Mouse (Mus musculus): Measurements from ENCODE around the gene Rpl36-ps4.

Rpl36-ps4 gene

DNA sequence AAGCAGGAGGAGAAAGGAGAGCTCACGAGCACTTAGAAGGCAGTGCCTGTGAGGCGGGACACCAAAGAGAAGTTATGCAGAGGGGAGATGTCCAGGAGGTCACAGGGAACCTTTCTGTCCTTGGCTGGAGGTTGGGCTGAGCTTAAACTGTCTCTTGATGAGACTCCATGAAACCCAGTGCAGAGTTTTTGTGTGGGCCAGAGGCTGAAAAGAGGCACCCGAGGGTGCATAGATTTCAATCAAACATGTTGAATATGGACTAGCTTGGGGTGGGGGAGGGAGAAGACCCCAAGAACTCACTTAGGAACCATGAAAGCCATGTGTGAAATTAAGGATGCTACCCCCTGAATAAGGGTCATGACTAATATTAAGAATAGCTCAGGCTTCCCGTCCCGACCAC, at the start of gene Rpl36-ps4:
Gene Rpl36-ps4 (plus strand): TSS at position 301 of the 400 bp plus-strand sequence.
- in situ Hi-C loops (cut with MboI): no loop called here

DNA sequence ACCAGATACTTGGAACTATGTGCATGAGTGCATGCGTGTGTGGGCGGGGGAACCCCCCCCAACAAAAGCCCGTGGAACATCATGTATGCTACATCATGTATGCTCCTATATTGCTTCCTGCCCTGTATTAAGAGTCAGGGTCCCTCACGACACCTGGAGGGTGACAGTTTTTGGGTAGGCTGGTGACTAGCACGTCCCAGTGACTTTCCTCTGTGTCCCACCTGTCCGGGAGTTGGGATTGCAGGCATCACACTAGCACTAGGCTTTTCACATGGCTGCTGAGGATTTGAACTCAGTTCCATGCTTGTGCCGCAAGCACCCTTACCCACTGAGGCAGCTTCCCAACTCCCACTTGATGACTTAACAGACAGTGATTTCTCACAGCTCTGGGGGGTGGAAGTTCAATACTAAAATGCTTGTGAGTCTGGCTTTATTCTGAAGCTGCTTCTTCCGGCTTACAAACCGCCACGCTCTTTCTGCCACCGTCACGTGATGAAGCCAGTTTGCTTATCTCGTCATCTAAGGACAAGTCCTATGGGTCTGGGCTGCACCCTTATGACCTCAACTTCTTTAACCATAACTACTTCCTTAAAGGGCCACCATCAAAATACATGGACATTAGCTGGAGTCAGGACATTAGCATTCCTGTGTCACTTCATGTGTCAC, 49.2 kb upstream of the Rpl36-ps4 start:
- in situ Hi-C loops (cut with MboI): no loop called here

DNA sequence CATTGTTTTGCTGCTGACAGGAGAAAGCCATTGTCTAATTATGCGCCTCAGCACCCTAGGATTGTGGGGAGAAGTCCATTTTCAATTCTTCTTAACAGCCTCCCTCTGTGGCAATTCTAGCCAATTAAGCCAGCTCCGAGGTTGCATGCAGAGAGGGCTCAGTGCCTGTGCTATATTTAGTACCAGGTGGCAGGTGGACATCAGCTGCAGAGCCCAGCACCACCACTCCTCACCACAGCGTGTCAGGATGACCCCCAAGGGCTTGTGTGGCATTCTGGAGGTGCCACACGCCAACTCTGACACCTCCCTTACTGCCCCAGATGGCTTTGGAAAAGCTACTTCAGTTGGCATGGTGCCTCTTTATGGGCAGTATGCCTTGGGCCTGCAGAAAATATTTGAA, 48.5 kb upstream of the Rpl36-ps4 start:
- in situ Hi-C loops (cut with MboI): no loop called here

DNA sequence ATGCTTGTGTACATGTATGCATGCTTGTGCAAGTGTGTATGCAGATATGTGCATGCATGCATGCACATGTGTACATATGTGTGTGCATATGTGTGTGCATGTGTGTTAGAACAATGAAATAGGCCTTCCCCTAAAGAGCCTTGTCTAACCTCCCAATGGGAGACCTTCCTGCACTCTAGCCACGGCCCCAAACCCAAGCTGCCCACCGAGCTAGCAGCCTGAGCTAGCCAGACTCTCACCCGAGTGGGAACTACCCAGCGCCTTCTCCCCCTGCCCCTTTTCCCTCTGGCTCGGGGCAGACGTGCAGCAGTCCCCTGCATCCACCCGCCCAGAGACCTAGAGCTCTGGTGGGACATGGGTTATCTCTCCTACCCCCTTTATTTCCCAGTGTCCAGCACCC, 47.3 kb upstream of the Rpl36-ps4 start:
- in situ Hi-C loops (cut with MboI): no loop called here

DNA sequence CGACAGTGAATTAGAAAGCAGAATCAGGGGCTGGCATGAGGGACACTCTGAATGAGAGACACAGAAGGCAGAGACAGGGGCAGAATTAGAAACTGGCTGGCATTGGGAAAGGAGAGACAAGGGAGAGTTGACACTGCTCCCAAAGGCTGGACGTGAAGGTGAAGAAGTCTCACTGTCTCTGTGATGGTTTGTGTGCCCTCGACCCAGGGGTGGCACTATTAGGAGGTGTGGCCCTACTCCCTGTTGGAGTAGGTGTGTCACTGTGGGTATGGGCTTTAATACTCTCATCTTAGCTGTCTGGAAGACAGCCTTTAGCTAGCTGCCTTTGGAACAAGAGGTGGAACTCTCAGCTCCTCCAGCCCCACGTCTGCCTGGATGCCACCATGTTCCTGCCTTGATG, 46.8 kb upstream of the Rpl36-ps4 start:
- in situ Hi-C loops (cut with MboI): no loop called here

DNA sequence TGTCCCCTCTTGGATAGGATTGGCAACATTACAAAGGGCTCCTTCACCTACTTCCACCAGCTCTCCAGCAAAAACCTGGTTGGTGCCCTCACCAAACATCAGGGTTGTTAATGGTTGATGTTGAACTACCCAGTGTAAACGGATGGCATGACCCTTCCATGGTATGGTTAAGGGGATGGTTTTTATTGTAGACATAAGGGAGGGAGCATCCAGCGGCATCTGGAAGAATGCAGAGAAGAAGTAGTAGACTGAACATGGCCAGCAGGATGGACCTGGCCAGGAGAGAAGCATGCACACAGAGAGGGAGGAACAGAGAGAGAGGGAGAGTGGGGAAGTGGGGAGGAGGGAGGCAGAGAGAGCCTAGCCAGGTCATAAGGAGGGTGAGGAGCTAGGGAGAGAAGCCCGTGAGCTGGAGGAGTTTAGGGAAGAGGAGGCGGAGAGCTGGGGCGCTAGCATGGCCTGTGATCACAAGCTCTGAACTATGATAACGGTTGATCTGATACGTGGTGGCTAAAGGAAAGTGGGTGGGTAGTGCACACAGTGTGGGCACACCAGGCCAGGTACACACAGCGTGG, 45.3 kb upstream of the Rpl36-ps4 start:
- in situ Hi-C loops (cut with MboI): no loop called here

DNA sequence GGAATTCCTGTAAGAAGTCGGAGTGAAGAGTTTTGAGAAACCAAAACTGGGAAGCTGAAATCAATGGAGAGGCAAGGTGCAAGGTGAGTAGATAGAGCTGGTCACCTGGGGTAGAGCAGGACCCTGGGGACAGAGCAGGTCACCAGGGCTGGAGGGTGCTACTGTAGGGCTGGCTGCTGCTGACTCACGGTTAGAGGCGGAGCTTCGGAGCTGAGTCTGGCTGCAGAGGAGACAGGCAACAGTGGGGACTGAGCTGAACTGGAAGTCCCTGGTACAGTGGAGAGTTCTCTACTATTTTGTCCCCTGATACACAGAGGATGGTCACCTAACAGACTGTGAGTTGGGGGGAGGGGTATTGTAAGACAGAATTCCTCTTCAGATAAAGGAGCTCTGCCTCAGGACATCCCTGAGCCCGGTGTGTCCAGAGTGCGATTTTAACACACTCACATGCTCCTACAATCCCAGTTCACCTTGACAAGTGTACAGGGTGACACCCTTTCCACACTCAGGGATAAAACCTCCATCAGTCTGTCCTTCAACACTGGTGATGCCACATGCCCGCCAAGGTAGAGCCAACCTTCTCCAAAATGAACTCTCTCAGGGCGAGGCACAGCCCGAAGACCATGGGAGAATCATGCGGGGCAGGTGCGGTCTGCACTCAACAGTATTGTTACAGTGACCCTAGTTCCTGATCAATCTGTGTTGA, 44.3 kb upstream of the Rpl36-ps4 start:
- in situ Hi-C loops (cut with MboI): no loop called here

DNA sequence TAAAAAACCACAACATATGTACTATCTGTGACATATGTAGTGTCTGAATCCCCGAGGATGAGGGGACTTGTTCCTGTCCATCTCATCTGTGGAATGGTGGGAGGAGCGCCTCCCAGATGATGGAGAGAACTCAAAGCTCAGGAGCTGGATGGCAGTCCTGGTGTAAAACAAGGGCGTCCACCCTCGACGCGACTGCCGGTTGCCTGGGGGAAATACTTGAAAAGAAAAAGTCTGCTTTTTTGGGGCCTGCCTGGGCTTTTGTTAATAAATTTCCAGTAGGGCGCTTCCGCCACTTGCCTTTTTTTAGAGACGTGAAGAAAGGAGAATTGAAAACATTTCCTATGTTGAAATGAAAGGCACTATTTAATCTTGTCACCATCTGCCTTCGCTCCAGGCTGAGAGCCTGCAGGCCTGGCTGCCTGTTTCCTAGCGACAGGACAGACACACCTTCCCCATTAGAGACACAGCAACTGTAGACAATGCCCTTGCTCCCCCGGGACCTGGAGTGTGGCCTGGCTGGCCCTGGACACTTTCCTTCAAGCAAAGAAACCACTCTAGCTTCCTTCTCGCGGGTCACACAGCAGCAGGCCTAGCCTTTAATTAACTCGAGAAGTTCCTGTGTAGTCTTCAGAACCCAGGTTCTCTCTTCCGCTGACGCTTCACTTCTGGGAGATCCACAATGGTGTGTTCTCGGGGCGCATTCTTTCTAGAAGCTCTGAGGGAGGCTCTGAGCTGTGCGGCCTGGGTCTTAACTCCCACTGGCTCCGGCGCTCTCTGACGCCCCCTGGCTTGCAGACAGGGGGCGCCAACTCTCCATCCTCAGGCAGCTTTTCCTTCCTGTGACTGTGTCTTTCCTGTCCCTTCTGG, 43.3 kb upstream of the Rpl36-ps4 start:
- in situ Hi-C loops (cut with MboI): no loop called here

DNA sequence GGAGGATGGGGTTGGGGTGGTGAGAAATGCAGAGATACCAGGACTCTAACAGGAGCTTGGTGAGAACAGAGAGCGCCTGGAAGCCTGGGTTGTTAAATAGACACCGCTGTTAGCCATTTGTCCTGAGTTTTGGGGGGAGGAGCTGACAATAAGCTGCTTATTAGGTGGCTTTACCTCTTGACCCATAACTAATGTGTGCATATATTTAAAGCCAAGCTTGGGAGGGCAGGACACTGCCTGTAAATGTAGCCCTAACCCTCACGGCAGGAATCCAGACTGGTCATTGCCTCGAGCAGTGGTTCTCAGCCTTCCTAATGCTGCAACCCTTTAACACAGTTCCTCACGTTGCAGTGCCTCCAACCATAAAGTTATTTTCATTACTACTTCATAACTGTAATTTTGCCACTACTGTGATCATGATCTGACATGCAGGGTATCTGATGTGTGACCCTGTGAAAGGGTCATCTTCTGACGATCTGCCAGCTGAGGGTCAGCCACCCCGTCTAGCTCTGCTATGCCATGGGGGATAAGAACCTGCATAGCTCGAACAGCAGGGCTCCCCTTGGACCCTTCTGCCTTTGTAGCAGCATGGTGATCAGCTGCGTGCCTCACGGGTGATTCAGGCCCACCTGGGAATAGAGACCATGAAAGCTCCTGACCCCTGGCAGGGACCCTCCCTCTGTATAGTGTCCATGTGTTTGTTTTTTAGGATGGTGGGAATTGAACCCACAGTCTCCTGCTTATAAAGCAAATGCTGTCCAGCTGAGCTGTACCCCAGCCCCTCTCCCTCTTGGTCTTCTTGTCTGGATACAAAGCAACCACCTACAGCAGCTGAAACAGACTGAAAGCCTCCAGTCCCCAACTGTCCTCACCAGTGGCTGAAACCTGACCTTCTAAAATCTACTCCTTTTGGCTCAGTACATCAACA, 42.0 kb upstream of the Rpl36-ps4 start:
- in situ Hi-C loops (cut with MboI): no loop called here

DNA sequence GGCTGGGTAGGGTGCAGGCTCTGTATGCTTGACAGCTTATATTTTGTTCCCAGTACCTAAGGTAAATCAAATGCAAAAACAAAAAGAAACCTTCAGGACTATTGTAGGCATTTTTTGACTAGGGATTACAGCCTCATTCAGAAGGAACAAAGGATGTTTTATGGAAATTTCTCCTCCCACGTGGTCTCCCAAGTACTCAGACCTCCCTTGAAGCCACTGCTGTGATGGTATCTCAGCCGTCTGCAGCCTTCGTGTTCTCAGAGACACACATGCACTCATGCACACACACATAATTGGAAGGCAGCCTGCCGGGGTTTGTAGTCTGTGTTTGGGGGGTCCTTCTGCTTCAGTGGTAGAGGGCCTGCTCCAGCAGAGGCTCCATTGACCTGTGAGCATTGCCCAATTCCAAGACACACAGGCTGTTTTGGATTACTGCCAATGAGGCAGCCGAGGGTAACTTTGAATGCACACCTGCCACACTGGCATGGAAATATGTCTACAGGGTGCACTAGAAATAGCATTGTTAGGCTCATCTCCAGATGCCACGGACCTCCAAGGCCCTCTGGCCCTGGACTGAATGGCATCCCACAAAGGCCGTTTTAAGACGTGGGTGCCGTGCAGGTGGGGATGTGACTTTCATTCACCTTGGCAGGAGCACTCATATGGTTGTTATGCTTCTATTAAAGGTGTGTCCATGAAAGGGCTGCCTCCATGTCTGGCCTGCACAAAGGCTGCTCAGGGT, 41.1 kb upstream of the Rpl36-ps4 start:
- in situ Hi-C loops (cut with MboI): no loop called here

DNA sequence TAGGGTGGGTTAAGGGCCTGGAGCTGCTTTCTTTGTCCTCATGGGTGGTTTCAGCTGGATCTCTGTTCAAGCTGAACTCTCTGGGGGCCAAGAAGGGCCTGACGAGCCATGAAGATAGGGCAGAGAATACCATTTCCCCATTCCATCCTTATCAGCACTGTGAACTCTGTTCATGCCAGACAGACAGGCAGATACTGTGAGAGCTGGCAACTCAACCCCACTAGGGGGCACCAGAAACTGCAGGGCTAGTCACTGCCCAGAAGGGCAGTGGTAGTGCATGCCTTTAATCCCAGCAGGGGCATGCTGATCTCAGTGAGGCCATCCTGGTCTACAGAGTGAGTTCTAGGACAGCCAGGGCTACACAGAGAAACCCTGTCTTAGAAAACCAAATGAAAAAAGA, 38.2 kb upstream of the Rpl36-ps4 start:
- in situ Hi-C loops (cut with MboI): no loop called here

DNA sequence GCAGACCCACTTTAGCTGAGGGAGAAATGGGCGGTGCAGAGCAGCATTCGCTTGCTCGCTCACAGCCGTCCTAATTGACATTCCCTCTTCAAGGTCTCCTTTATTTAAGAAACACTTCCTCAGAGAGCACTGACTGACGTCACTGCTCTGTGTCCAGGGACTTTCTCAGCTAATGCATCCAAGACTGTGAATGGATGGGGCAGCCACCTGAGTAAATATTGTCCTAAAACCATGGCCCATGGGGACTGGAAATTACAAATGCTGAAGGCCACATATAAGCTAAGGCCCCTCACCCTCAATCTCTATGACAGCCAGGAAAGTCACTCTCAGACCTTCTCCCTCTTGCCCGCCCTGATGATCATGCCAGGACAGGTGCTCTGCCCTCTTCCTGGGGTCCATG, 23.6 kb upstream of the Rpl36-ps4 start:
- in situ Hi-C loops (cut with MboI): no loop called here

DNA sequence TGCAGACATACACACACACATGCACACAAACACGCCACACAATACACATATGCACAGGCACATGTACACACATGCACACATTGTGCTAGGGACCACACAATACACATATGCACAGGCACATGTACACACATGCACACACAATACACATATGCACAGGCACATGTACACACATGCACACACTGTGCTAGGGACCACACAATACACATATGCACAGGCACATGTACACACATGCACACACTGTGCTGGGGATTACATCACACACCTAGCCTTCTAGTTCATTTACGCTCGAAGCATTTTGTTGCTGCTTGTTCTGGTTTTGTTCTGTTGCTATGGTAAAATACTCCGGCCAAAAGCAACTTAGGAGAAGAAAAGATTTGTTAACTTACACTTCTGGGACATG, 20.1 kb upstream of the Rpl36-ps4 start:
- in situ Hi-C loops (cut with MboI): no loop called here

DNA sequence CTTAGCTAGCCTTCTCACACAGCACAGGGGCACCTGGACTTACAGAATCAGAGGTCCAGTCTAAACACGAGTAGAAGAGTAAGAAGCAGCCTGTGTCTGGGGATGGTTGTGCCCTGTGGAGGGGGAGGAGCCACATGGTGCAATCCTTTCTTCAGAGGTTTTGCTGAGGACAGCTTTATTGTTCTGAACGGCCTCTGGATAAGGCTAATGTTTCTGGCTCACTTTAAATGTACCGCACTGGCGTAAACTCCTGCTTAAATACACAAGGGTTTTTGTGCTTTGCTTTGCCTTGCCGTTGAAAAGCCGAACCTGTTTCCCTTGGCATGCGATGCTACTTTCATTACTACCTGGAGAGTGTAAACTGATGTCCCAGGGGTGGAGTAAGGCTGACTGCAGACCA, 19.6 kb upstream of the Rpl36-ps4 start:
- in situ Hi-C loops (cut with MboI): no loop called here

DNA sequence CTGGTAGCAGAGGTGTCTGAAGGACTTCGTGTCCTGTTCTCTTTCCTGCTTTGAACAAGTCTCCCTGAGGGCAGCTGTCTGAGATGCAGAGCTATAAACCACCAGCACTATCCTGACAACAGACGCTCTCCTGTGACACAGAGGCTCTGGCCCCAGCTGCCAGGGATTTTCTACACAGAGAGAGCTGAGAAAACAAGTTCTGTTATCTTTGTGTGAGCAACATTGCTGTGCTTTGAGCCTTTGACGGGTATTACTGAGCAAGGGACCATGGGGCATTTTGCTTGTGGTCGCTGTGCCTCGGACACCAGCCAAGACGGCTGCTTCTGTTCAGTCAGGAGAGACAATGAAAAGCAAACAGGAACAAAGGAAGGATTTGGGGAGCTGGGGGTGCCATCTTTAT, 17.6 kb upstream of the Rpl36-ps4 start:
- in situ Hi-C loops (cut with MboI): no loop called here

DNA sequence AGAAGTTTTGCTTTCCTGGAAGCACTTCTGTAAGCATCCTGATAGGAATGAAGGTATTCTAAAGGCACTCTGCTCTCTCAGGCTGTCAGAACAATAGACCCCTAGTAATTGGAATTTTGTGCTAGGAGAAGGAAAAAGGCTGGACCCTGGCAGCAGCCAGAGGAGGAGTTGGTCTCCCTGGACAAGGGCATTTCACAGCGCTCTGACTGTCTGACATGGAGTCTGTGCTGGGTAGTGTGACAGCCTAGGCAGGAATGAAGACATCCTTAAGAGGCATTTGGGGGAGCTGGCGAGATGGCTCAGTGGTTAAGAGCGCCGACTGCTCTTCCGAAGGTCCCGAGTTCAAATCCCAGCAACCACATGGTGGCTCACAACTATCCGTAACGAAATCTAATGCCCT, 17.1 kb upstream of the Rpl36-ps4 start:
- in situ Hi-C loops (cut with MboI): no loop called here

DNA sequence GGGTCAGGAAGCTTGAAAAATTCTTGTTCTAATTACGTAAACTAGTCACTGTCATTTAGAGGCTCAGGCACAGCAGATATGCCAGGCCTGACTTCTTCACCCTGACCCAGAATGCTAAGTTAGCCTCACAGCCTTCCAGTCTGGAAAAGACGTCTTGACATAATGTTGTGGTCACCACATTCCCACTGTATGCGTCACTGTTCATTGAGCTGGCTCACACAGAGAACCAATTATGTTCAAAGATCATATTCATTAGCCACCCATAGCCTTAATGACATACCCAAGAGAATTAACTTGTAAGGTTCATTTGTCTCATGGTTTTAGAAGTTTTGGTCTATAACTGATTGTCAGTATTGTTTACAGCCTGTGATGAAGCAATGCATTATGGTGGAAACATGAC, 5.4 kb upstream of the Rpl36-ps4 start:
- in situ Hi-C loops (cut with MboI): no loop called here

DNA sequence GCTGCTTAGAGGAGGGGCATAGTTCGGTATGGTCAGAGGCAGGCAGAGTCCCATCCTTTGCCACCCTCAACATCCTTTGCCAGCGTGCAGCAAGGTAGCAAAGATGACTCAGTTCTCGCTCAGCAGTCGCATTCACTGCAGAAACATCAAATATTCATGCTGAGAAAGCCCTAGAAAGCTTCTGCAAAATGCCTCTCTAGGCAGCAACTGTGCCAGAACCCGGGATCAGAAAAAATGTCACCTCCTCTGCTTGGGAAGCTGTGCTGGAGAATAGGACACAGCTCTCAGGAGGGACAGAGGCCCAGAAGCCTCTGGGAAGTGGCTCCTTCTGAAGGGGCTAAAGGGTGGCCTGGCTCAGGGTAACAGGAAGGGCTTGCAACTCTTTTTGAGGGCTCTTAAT, 2.7 kb upstream of the Rpl36-ps4 start:
- in situ Hi-C loops (cut with MboI): no loop called here

DNA sequence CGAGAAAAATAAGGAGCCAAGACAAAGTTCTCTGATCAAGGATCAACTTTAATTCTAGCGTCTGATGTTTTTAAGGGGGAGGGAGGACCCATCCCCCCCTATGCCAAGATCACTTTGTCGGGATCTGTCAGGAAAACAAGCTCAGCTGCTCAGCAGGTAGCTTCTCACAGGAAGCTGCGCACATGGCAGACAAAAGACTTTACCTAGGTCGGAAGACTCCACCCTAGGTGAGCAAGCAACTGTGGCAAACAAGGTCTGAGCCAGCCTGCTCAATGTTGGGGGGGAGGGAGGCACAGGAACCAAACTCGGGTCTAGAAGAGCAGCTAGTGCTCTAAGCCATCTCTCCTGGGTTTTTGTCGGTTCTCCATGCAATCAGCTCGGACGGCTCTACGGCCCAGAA, 13.5 kb downstream of the Rpl36-ps4 start:
- in situ Hi-C loops (cut with MboI): no loop called here

DNA sequence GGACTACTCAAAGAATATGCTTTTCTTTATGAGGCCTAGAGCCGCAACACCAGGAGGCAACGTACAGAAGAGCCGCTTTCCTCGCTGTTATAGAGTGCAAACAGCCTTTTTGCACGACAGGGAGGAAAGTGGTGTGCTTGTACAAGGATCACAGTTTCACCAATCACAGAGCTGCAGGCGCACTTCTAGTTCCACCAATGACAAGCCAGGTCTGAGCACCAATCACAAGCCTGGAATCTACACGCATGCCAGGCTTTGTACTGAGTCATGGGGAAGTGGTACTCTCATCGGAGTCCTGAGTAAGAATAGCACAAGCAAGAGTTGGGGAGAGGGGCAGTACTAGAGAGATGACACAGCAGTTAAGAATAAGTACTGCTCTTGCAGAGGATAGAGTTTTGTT, 14.0 kb downstream of the Rpl36-ps4 start:
- in situ Hi-C loops (cut with MboI): no loop called here

DNA sequence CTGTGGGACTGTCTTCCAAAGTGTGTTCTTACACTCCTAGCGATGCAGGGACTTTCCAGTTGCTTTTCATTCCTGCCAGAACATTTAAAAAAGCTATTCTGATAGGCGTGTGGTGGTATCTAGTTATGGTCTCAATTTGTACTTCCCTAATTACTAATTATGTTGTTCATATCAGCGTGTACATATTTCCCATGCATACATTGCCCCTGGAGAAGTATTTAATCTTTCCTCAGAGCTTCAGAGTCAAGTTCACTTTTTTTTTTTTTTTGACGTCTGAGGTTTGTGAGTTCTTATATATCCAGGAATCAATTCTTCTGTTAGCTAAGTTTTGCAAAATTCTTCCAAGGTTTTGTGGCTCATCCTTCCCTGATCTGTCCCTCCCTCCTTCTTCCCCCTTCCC, 15.4 kb downstream of the Rpl36-ps4 start:
- in situ Hi-C loops (cut with MboI): no loop called here
